Comparison of ENCODE assay signal across 11 mouse cellular contexts in genomic region chr7:74524188-74524971, GRCm38 (mm10). TPM values are rescaled to one million over a fixed set of nuclear protein-coding genes. Genes with fewer than 3 reads are reported as not detected.
DNase-seq lines count a peak whose midpoint lies in the region; ATAC-seq and TF ChIP-seq lines count a peak whose summit lies in the region.
"Had no signal": no experiment of that assay in that cellular context is flagged by ENCODE, and none has a peak within 500 bp of the region (broad histone marks: within the 10 kb centered on the region; RNA-seq: fewer than 3 reads in every experiment).

No protein-coding gene starts in this region.

- H3K9ac ChIP-seq in embryonic facial prominence, embryonic 14.5 days (ENCODE audit: low read depth, low read length) = no peak overlapping the region
- H3K9ac ChIP-seq in forebrain, postnatal 0 days = no peak overlapping the region
- H3K9ac ChIP-seq: embryonic facial prominence, embryonic 13.5 days had no signal

- 80% methylated on average over 8 of the region's 8 CpGs for WGBS in embryonic facial prominence, embryonic 14.5 days
- 86% methylated on average over 8 of the region's 8 CpGs for WGBS in embryonic facial prominence, embryonic 10.5 days
- 87% methylated on average over 8 of the region's 8 CpGs for WGBS in forebrain, postnatal 0 days

- no peaks in the 10 kb centered on the region for H3K36me3 ChIP-seq in embryonic facial prominence, embryonic 14.5 days (ENCODE audit: control insufficient read depth, insufficient read depth, low read length)
- no peaks in the 10 kb centered on the region for H3K36me3 ChIP-seq in embryonic facial prominence, embryonic 10.5 days (replicated peaks)
- H3K36me3 ChIP-seq in forebrain, postnatal 0 days (ENCODE audit: insufficient read depth) = no peaks in the 10 kb centered on the region
- H3K36me3 ChIP-seq: embryonic facial prominence, embryonic 13.5 days had no signal

- CTCF ChIA-PET in Patski (lab: Charles Lee) = interaction anchor here (1.2 kb wide), 1 partner anchor 24 kb away, joined by 3 read pairs; no protein-coding TSS in a partner anchor

- no peak overlapping the region for H3K4me2 ChIP-seq in embryonic facial prominence, embryonic 14.5 days (ENCODE audit: low read depth, low read length)
- no peak overlapping the region for H3K4me2 ChIP-seq in forebrain, postnatal 0 days (ENCODE audit: low read depth)
- H3K4me2 ChIP-seq: embryonic facial prominence, embryonic 13.5 days had no signal

- no peaks in the 10 kb centered on the region for H3K9me3 ChIP-seq in embryonic facial prominence, embryonic 14.5 days (ENCODE audit: control insufficient read depth, low read length)
- no peaks in the 10 kb centered on the region for H3K9me3 ChIP-seq in embryonic facial prominence, embryonic 10.5 days
- H3K9me3 ChIP-seq in forebrain, postnatal 0 days (ENCODE audit: low read length) = no peaks in the 10 kb centered on the region
- H3K9me3 ChIP-seq: embryonic facial prominence, embryonic 13.5 days had no signal

- no peak overlapping the region for H3K4me3 ChIP-seq in embryonic facial prominence, embryonic 14.5 days (ENCODE audit: low read depth, low read length)
- no peak overlapping the region for H3K4me3 ChIP-seq in embryonic facial prominence, embryonic 10.5 days
- no peak overlapping the region for H3K4me3 ChIP-seq in forebrain, postnatal 0 days (ENCODE audit: low read depth, low read length)
- H3K4me3 ChIP-seq: embryonic facial prominence, embryonic 13.5 days had no signal

- in situ Hi-C loops in Patski (cut with MboI; ENCODE audit: low pct_unique_long_range_greater_than_20kb) = no loop called here

- H3K27ac ChIP-seq in embryonic facial prominence, embryonic 14.5 days (replicated peaks; ENCODE audit: low read depth, low read length) = no peak overlapping the region
- H3K27ac ChIP-seq in embryonic facial prominence, embryonic 10.5 days (replicated peaks) = no peak overlapping the region
- H3K27ac ChIP-seq in forebrain, postnatal 0 days (ENCODE audit: low read depth, low read length) = no peak overlapping the region
- H3K27ac ChIP-seq: embryonic facial prominence, embryonic 13.5 days had no signal

- H3K27me3 ChIP-seq in embryonic facial prominence, embryonic 14.5 days (replicated peaks; ENCODE audit: control insufficient read depth, insufficient read depth, low read length) = no peaks in the 10 kb centered on the region
- peaks cover 5% of the 10 kb centered on the region; the same call in 1 of the 2 replicates for H3K27me3 ChIP-seq in embryonic facial prominence, embryonic 10.5 days (replicated peaks; ENCODE audit: low read depth, poor library complexity, severe bottlenecking)
- H3K27me3 ChIP-seq in Patski = no peaks in the 10 kb centered on the region
- H3K27me3 ChIP-seq in forebrain, postnatal 0 days (ENCODE audit: insufficient read depth, low read length) = no peaks in the 10 kb centered on the region
- H3K27me3 ChIP-seq: embryonic facial prominence, embryonic 13.5 days had no signal

- no peaks in the 10 kb centered on the region for H3K4me1 ChIP-seq in embryonic facial prominence, embryonic 14.5 days (ENCODE audit: control insufficient read depth, insufficient read depth, low read length)
- peaks cover 14% of the 10 kb centered on the region for H3K4me1 ChIP-seq in embryonic facial prominence, embryonic 10.5 days
- no peaks in the 10 kb centered on the region for H3K4me1 ChIP-seq in forebrain, postnatal 0 days (ENCODE audit: insufficient read depth)

- POLR2A ChIA-PET in Patski (lab: Charles Lee) = no interaction called here

- ATAC-seq in embryonic facial prominence, embryonic 14.5 days (ENCODE audit: low read depth) = no peak
- ATAC-seq in Patski = no peak
- no peak for ATAC-seq in forebrain, postnatal 0 days

- TF ChIP-seq CTCF in Patski (IDR thresholded peaks at IDR 0.05) = no peak
- no peak for TF ChIP-seq CTCF in forebrain, postnatal 0 days (IDR thresholded peaks at IDR 0.05; ENCODE audit: low read depth)

- DNase-seq in embryonic facial prominence, embryonic 14.5 days (ENCODE audit: low spot score) = peak; percentile 26
- DNase-seq in embryonic facial prominence, embryonic 10.5 days (ENCODE audit: low spot score) = no peak
- peak; percentile 22 for DNase-seq in Patski (ENCODE audit: low read depth, low spot score)
- peak; percentile 36 to 40 for DNase-seq in heart, postnatal 10 days
- peak; percentile 68 for DNase-seq in lung, postnatal 25 days (ENCODE audit: low spot score)
- no peak for DNase-seq in forebrain, postnatal 0 days
- DNase-seq in thymus, postnatal 10 days (ENCODE audit: low spot score in 2 of 2) = no peak
- no peak for DNase-seq in layer of hippocampus, postnatal 36 days
- DNase-seq: B cell, adult 2 months; cerebellum, adult 18-20 months had no signal

- intact Hi-C loops in heart, postnatal 10 days (cut with DNase I) = no loop called here

RNA-seq across cellular contexts. Expression of gene Slco3a1, which starts 30.2 kb away (rescaled TPM):
- 13.4 and 13.9 TPM in 2 replicates for polyA plus RNA-seq in embryonic facial prominence, embryonic 14.5 days (2014; fragmentation: Nextera tagmentation; extraction: Ambion mirVana)
- polyA plus RNA-seq in embryonic facial prominence, embryonic 10.5 days (2016; fragmentation: Nextera tagmentation; extraction: Ambion mirVana) = 7.4 and 7.9 TPM in 2 replicates
- 25.3 TPM for polyA plus RNA-seq in Patski (2021)
- 10 to 100 TPM; 49.2 to 58.1 TPM for total RNA-seq in heart, postnatal 10 days (2021)
- 26.4 and 27.8 TPM in 2 replicates for total RNA-seq in forebrain, postnatal 0 days (2014; rRNA removed)
- 18.2 and 25.2 TPM in 2 replicates for polyA plus RNA-seq in forebrain, postnatal 0 days (2015; fragmentation: Nextera tagmentation; extraction: Ambion mirVana)
- 10 to 100 TPM; 56.4 to 64.2 TPM for total RNA-seq in layer of hippocampus, postnatal 36 days (2021)

Comparison
In these comparisons a context has a peak if more than half of its experiments do, and no peak if none do; other contexts are left out.
1. DNase-seq: peak in embryonic facial prominence, embryonic 14.5 days (single experiment), Patski (single experiment), heart, postnatal 10 days (2 of 2) and lung, postnatal 25 days (single experiment); none in embryonic facial prominence, embryonic 10.5 days (single experiment), forebrain, postnatal 0 days (single experiment), thymus, postnatal 10 days (0 of 2) and layer of hippocampus, postnatal 36 days (0 of 2).